Mouse (Mus musculus) erythroblast, embryonic 14.5 days (primary cell): ENCODE results near the gene Lyve1.

Experiments
- GATA1 ChIP-seq: IDR thresholded peaks from 2 replicates; pipeline ENCODE4 v1.6.1; 2012; ENCODE audit warnings: low read length, inconsistent platforms, mixed read lengths
- TAL1 ChIP-seq: IDR thresholded peaks from 3 replicates; pipeline ENCODE4 v1.6.1; 2012; ENCODE audit warnings: low read length, inconsistent platforms, mixed read lengths

- TF ChIP-seq TAL1 (no peak), GATA1 (no peak)
Measured at GRCm38 (mm10) chr7:110821068-110821467, 42.0 kb downstream of the Lyve1 start.
